Mouse (Mus musculus): Measurements from ENCODE around the gene Lrrc72.
"Not testable (repeated sequence)": the region's sequence is repeated elsewhere in the genome, so short reads cannot be mapped to it uniquely, and the experiment has no call there.

The Lrrc72 gene

GRCm38 (mm10) chr12:36253298-36253697, at the start of gene Lrrc72:
Gene Lrrc72 (minus strand): TSS chr12:36253398.
- in situ Hi-C loops (cut with MboI, MseI) = no loop called here

GRCm38 (mm10) chr12:36302326-36302725, 49.1 kb upstream of the Lrrc72 start:
- in situ Hi-C loops (cut with MboI, MseI) = no loop called here

DNA sequence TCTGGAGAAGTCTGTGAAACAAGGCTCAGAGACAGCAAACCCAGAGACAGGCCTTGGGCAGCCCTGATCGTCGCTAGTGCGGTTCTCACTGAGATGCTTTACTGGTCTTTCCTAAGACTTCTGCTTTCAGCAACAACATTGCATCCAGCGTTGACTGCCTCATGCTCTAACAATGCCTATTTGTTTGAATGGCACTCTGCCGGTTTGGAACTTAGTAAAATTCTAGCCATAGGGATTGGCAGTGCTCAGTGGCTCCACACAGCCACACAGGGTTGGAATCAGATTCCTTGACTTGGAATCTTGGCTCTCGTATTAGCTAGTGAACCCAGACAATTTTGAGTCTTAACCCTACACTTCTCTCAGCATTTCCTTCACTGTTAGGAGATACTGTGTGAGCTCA, 38.1 kb upstream of the Lrrc72 start:
- in situ Hi-C loops (cut with MboI, MseI) = no loop called here

GRCm38 (mm10) chr12:36290465-36290864, 37.3 kb upstream of the Lrrc72 start:
- in situ Hi-C loops (cut with MboI, MseI) = no loop called here

- in situ Hi-C loops (cut with MboI, MseI) = no loop called here
Observed at GRCm38 (mm10) chr12:36289634-36290033, 36.4 kb upstream of the Lrrc72 start.

GRCm38 (mm10) chr12:36274823-36275222, 21.6 kb upstream of the Lrrc72 start:
- in situ Hi-C loops (cut with MboI, MseI) = no loop called here

DNA sequence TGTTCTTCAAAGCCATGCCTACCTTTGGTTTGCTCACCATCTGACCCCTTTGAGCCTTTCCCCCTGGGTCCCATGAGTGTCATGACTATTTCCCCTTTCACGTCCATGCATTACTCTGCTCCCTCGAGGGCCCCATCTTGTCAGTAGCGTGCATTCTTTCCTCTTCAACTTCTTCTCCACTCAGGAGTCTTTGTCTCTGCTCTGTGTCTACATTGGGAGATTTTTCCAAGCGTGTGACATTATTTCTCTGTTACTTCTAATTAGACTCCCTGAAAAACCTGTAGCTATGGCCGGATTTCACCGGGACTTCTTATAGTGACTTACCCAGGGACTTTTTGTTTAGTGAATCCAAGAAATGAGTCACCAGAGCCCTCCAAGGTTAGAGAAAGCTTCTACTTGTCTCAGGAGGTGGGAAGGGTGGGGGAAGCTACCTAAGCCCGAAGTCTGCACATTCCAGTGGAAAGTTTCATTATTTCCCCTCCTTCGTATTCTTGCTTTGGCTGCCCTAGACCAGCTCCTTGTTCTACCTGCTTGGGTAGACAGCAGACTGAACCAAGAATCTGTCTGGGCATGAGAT, 14.6 kb upstream of the Lrrc72 start:
- in situ Hi-C loops (cut with MboI, MseI) = no loop called here

GRCm38 (mm10) chr12:36262116-36262721, 9.0 kb upstream of the Lrrc72 start:
- in situ Hi-C loops (cut with MboI, MseI) = no loop called here

GRCm38 (mm10) chr12:36255413-36255812, 2.2 kb upstream of the Lrrc72 start:
- in situ Hi-C loops (cut with MboI, MseI) = loop anchor here (5.0 kb wide), 1 partner anchor 52 kb away; no protein-coding TSS in a partner anchor

DNA sequence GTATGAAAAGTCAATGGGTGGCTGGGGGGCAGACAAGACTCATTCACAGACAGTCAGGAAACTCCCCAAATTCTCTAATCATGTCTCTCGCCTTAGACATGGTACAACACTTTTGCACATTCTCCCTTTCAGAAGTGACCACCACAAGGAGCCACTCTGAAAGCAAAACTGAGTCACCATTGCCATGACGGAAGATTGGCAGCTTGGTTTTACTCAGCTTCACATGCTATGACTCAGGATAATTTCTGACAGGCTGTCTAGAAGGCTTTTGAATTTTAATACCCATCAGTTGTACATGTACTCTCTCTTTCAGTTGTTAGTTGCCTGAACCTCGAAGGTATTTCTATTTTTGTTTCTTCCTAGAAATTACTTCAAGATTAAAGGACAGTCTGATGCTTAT, 12.0 kb downstream of the Lrrc72 start:
- in situ Hi-C loops (cut with MboI, MseI) = no loop called here

DNA sequence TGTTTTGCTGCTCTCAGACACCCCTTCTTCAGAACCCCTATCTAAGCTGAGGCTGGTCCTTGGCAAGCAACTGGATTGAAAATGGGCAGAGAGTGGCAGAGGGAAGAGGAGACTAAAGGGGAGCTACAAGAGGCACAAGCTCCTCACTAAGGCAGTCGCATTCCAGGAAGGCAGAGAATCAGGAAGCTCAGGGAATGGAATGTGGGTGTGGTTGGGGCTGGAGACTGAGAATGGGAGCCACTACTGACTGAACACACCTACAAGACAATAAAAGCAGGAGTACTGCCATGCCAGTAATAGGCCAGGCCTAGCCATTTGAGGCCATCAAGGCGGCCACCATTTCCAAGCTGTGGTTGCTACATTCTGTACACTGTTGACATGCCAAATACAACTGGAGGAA, 21.8 kb downstream of the Lrrc72 start:
- in situ Hi-C loops (cut with MboI, MseI) = no loop called here

- in situ Hi-C loops (cut with MboI, MseI) = no loop called here
Observed at GRCm38 (mm10) chr12:36224392-36224791, 28.8 kb downstream of the Lrrc72 start.

- in situ Hi-C loops (cut with MboI, MseI) = loop anchor here (10.0 kb wide), 1 partner anchor 448 kb away; no protein-coding TSS in a partner anchor
Observed at GRCm38 (mm10) chr12:36216905-36217304, 36.3 kb downstream of the Lrrc72 start.

DNA sequence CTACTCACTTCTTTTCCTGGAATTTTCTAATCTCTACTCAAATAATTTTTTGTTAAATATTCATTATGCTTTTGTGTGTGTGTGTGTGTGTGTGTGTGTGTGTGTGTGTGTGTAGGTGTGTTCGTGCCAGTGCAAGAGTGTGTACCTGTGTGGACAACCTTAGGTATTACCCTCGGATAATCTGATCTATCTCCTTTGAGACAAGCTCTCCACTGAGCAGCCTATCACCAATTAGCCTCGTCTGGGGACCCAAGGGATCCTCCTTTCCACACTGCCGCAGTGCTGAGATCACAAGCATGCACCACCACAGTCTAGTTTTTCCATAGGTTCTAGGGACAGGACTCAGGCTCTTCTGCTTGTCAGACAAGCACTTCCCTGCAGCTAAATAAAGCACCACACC, 37.0 kb downstream of the Lrrc72 start:
- in situ Hi-C loops (cut with MboI, MseI) = loop anchor here (10.0 kb wide), 1 partner anchor 449 kb away; no protein-coding TSS in a partner anchor

GRCm38 (mm10) chr12:36215149-36215480, 38.1 kb downstream of the Lrrc72 start:
- in situ Hi-C loops (cut with MboI, MseI) = loop anchor here (10.0 kb wide), 1 partner anchor 450 kb away; no protein-coding TSS in a partner anchor

DNA sequence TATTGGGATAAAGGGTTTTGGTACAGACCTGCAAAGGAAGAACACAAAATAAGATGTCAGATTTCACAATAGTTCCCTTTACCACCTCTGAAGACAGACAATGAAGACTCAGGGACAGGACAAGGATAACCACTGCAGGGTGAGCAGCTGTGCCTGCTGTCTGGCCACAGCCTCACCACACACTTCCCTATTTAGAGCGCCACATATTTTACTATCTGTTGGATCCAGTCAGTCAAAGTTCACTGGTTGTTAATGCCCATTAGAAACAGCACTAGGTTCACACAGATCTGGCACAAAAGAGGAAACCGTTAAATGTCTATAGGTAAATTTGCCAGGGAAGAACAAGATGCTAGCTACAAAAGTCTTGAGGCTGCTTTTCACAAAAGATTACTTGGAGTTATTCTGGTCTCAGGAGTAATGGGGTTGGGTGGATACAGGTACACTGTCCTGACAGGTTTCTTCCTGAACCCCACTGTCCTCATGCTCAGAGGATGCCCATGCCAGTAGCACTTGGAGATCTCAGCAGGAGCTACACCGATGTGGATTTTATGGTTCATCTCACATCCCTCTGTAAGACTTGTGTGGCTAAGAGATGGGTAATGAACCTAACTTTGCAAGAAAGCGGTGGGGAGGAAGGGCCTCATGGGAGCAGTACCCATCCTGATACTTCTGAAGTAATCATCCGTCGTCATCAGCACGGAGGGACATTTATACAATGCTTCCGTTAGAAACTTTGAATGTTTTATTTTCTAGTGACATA, 38.6 kb downstream of the Lrrc72 start:
- in situ Hi-C loops (cut with MboI, MseI) = loop anchor here (10.0 kb wide), 1 partner anchor 450 kb away; no protein-coding TSS in a partner anchor

- in situ Hi-C loops (cut with MboI, MseI) = loop anchor here (10.0 kb wide), 1 partner anchor 455 kb away; no protein-coding TSS in a partner anchor
Observed at GRCm38 (mm10) chr12:36210096-36210495, 43.1 kb downstream of the Lrrc72 start.

GRCm38 (mm10) chr12:36208456-36208855, 44.7 kb downstream of the Lrrc72 start:
- in situ Hi-C loops (cut with MboI, MseI) = no loop called here

GRCm38 (mm10) chr12:36207800-36208148, 45.4 kb downstream of the Lrrc72 start:
- in situ Hi-C loops (cut with MboI, MseI) = no loop called here

DNA sequence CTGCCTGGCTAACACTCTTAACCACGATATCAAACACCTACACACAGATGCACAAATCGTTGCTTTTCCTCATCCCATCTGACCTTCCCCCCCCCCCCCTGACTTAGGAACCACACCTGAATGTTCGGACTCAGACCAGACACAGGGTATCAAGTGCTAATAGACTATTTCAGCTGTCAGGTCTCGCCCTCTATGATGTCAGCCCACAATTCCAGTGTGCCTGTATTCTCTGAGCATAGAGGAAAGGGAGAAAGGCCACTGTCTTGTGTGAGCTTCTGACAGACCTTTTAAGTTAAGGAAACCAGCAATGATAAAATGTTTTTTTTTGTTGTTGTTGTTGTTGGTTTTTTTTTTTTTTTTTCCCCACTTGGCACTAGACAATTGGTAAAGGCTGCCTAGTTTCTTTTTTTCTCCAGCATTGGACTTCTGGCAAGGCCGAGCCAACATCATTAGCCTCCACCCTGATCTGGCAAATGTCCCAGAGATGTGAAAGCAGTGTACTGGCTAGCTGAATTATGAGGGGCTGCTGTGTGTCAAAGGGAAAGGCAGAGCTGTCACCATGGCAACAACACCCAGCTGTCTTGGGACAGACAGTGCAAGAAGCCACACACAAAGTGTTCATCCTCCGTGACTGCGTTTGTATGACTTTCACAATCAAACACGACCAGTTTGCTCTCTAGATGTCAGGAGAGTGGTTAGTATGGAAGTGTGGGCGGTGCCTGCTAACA, 46.0 kb downstream of the Lrrc72 start:
- in situ Hi-C loops (cut with MboI, MseI) = no loop called here

GRCm38 (mm10) chr12:36205579-36206119, 47.5 kb downstream of the Lrrc72 start:
- in situ Hi-C loops (cut with MboI, MseI) = not testable (repeated sequence)

- in situ Hi-C loops (cut with MboI, MseI) = no loop called here
Observed at GRCm38 (mm10) chr12:36194976-36195375, 58.2 kb downstream of the Lrrc72 start.
